Mouse (Mus musculus) mouse trophoblast stem cell (cell line): ENCODE data around the gene Slc7a9.

Source experiments
- in situ Hi-C, 2 experiments: fragments of 300-500 bp; cut with MseI, MboI; formaldehyde crosslinking; loops; 2 replicates in 1 of 2; 3 replicates in 1 of 2; pipeline ENCODE4 v1.15.1; 2025

The Slc7a9 gene

DNA sequence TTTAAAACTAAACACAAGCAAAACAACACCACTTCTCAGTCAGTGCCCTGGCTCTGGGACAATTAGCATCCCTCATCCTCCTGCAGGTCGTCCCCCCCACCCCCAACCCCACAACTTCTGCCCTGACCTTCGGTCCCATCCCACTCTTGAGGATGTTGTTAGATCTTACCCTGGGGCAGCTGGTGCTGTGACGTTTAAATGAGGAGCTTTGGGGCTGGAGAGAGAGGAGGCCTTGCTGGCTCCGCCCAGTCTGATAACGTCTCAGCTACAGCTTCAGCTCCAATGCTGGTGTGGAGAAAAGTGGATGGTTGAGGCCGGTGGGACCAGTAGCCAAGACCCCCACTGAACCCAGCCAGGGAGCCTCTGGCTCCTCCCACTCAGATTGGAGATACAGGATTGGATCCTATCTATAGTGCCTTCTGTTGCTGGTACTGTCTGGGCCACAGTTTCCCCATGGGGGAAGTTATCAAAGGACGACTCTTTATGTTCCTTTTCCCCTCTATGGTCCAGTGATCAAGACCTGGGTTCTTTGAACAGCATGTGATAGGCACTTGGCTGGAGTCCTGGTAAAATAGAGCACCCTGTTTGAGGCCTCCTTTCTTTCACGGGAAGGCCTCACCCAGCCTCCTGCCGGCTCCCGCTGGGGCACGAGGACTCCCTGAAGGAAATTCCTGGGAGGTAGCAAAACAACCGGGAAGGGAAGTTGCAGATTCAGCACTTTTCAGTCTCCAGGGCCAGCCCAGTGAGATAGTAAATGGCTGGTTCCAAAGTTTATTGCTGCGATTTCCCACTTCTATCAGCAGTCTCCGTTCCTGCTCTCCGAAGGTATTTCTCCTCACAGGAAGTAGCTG lies at the start of gene Slc7a9:
Gene Slc7a9 (plus strand): TSS at position 801 of the 851 bp plus-strand sequence.
- in situ Hi-C loops = no loop called here

DNA sequence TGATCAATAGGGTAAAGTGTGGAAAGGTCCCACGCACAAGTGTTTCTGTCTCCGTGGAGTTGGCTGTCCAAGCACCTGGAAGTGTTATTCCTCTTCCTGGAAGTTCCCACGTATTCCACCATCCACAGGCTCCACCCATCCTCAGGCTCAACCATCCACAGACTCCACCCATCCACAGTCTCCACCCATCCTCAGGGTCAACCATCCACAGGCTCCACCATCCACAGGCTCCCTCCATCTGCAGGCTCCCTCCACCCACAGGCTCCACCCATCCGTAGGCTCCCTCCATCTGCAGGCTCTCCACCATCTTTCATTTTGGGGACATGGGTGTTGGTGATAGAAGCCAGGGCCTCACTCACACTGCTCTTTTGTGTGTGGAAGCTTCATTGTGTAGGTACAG lies 47.4 kb upstream of the Slc7a9 start:
- in situ Hi-C loops = no loop called here

DNA sequence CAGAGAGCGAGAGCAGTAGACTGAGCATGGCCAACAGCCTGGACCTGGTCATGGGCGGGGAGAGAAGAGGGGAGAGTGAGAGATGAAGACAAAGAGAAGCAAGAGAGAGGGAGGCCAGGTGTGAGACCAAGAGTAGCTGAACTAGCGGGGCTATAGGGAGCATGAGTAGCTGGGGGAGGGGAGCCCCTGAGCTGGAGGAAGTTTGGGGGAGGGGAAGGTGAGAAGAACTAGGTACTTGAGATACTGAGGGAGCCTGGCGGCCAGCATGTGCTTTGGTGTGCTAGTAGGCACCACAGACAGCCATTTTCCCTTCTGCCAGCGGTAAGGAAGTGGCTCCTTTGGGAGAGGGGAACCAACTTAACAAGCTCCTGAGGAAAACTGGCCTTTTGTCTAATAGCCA lies 33.4 kb upstream of the Slc7a9 start:
- in situ Hi-C loops = no loop called here

DNA sequence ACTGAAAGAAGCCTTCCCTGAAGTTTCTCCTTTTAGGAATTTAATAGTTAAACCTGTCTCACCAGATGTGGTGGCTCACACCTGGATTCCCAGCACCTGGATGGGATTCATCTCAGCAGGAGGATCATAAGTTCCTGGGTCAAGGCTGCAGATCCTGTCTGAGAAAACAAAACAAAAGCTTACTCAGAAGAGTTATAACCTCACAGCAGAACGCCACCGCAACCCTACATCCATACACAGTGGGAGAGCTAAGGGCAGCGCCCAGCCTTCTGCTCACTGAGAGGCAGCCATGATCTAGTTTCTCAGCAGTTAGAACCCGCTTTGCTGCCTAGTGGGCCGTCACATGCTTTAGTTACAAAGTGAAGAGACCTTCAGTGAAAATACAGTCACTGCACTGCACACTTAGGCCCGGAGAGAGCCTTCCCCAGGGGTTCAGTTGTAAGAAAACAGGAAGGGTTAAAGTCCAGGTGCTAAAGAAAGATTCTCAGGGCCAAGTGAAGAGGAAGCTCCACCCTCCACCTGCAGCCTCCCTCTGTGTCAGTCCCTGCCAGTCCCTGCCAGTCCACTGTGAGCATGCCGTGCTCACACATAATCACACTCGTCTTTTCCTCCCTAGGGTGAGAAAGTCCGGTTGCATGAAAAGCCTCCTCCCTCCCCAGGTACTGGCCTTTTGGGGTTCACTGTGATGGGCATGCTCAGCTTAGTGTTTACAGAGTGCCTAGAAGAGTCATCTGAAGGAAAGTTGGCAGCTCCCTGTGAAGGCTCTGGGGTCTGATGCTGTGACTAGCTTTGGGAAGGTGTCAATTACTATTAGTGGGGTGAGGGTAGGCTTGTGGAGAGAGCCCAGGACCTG lies 32.6 kb upstream of the Slc7a9 start:
- in situ Hi-C loops = no loop called here

GRCm38 (mm10) chr7:35416654-35416948 lies 32.0 kb upstream of the Slc7a9 start:
- in situ Hi-C loops = no loop called here

DNA sequence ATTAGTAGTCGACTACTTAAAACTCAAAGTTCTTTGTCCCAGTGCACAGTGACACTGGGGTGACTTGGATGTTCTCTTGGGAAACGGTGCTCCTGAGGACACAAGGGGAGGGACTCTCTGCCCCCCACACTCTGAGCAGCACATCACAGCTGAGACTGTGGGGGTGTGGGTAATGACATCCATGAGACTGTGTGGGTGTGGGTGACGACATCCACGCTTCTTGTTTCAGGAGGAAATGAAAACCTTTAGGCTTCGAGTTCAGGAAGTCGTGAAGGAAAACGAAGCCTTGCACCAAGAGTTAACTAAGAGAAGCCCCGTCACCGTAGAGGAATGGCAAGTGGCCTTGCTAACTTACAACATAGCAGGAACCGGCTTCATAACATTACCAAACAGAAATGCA lies 25.5 kb upstream of the Slc7a9 start:
- in situ Hi-C loops = no loop called here

GRCm38 (mm10) chr7:35428146-35428545 lies 20.4 kb upstream of the Slc7a9 start:
- in situ Hi-C loops = no loop called here

DNA sequence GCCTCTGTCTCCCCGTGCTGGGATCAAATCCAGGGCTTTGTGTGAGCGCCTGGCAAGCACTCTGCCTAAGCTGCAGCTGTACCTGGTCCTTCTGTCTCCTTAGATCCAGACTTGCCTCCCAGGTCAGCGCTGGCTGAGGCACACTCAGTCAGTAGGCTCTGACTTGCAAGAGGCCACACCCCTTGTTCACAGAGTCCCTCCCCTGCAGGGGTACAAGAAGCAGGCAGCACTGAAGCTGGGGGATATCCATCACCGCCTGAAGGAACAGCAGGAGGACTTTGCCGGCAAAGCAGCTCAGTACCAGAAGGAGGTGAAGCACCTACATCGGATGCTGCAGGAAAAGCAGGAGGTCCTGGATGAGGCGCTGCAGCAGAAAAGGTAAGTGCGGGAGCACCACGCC lies 13.3 kb upstream of the Slc7a9 start:
- in situ Hi-C loops = no loop called here

GRCm38 (mm10) chr7:35447501-35447900 lies 1.1 kb upstream of the Slc7a9 start:
- in situ Hi-C loops = no loop called here

- in situ Hi-C loops = no loop called here
Measured at GRCm38 (mm10) chr7:35448867-35449266, 271 bp downstream of the Slc7a9 start.

- in situ Hi-C loops = no loop called here
Measured at GRCm38 (mm10) chr7:35456091-35456814, 7.7 kb downstream of the Slc7a9 start.

GRCm38 (mm10) chr7:35460971-35461370 lies 12.4 kb downstream of the Slc7a9 start:
- in situ Hi-C loops = no loop called here

DNA sequence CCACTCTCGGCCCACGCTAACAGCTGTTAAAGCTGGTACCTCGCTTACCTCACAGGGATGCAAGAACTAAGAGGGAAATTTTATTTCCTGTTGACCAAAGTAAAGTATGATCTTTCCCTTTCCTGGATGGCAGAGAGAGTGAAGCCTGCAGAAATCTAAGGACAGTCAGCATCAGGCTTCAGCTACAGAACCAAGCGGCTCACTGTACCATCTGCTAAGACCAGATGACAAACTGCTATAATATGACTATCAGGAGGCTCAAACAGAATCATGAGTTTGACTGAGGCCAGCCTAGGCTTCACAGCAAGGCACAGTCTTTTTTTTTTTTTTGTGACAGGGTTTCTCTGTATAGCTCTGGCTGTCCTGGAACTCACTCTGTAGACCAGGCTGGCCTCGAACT lies 16.4 kb downstream of the Slc7a9 start:
- in situ Hi-C loops = no loop called here

DNA sequence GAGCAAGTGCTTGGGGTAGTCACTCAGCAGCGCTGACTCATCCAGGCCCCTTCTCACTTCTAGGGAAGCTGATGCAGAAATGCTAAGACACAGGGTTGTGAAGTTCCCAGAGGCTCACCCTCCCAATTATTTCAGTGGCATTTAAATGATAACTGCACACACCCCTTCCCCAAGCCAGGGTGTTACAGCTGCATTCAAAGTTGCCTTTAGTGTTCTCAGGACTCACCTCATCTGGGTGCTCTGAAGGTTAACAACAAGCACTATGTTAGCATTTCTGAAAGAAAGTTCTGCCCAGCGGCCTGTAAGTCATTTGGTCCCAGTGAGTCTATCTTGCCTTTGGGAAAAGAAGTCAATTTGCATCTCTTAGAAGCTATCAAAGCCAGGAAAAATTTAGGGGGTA lies 19.3 kb downstream of the Slc7a9 start:
- in situ Hi-C loops = no loop called here

GRCm38 (mm10) chr7:35470794-35471193 lies 22.2 kb downstream of the Slc7a9 start:
- in situ Hi-C loops = no loop called here

- in situ Hi-C loops = no loop called here
Measured at GRCm38 (mm10) chr7:35476457-35476856, 27.9 kb downstream of the Slc7a9 start.

- in situ Hi-C loops = no loop called here
Measured at GRCm38 (mm10) chr7:35485126-35485525, 36.5 kb downstream of the Slc7a9 start.

- in situ Hi-C loops = no loop called here
Measured at GRCm38 (mm10) chr7:35486553-35486952, 38.0 kb downstream of the Slc7a9 start.

DNA sequence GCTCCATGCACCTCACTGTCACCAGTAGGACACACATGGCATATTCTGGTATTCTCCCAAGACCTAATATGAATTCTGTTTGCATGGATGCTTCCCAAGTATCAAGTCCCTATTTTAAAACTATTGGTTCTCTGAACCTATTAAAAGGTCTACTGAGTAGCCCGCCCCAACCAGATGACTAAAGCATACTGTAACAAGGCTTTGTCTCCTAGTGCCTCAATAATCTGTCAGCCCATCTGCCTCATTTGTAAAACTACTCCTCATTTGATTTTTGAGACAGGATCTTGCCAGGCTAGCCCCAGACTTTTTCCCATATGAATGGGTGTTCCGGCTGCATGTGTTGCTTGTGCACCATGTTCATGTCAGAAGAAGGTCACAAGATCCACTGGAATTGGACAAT lies 41.6 kb downstream of the Slc7a9 start:
- in situ Hi-C loops = no loop called here

- in situ Hi-C loops = no loop called here
Measured at GRCm38 (mm10) chr7:35491005-35491404, 42.4 kb downstream of the Slc7a9 start.

- in situ Hi-C loops = no loop called here
Measured at GRCm38 (mm10) chr7:35497516-35497915, 48.9 kb downstream of the Slc7a9 start.

GRCm38 (mm10) chr7:35501995-35502394 lies 53.4 kb downstream of the Slc7a9 start:
- in situ Hi-C loops = no loop called here
